Mouse (Mus musculus) common myeloid progenitor, adult 5-6 weeks (primary cell): ENCODE data around the gene Hif1an. TPM values are rescaled to one million over a fixed set of nuclear protein-coding genes. Genes with fewer than 3 reads are reported as not detected.

ENCODE experiments used
- ATAC-seq: replicated peaks from 2 replicates; pipeline ENCODE4 v1.8.0; 2016; ENCODE audit warnings: low read depth, mild to moderate bottlenecking, moderate TSS enrichment, inconsistent platforms; ENCODE audit not compliant: poor library complexity, severe bottlenecking
- total RNA-seq: library from RNA; stranded (forward); fragments of 200-1000, 187-1606 nt; gene quantifications from 2 replicates; pipeline ENCODE4 v1.2.3, GENCODE M21; 2017

Gene Hif1an
- total RNA-seq, 1 experiment from 2014 or later = 14.7 TPM

- peak; percentile 91 for ATAC-seq
Measured at GRCm38 (mm10) chr19:44554861-44555590, 7.6 kb upstream of the Hif1an start, which contains the start of gene Ndufb8. Gene Ndufb8 (minus strand): TSS chr19:44555440.

GRCm38 (mm10) chr19:44564006-44564405, 1.4 kb downstream of the Hif1an start:
- no peak for ATAC-seq

DNA sequence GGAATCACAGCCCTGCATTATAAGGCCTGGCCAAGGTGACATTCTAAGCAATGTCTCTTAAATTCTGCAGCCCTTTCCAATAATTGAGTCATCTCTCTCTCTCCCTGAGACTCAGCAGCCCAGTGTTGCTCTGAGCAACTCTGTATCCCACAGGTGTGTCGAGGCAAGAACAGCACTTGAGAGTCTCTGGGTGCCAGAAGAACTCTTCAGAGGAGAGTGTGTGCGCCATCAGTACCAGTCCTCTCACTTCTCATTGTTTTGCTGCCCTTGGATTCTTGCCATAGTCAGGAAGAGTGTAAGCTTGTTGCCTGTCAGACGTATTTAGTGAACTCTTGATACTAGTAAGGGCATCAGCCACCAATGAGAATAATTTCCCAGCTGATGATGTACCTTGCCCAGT, 5.1 kb downstream of the Hif1an start:
- no peak for ATAC-seq

GRCm38 (mm10) chr19:44576275-44576674, 13.6 kb downstream of the Hif1an start:
- ATAC-seq = no peak

- peak; percentile 42 for ATAC-seq
Measured at GRCm38 (mm10) chr19:44578038-44578437, 15.4 kb downstream of the Hif1an start.

GRCm38 (mm10) chr19:44582103-44582502, 19.5 kb downstream of the Hif1an start:
- no peak for ATAC-seq

GRCm38 (mm10) chr19:44582638-44583309, 20.1 kb downstream of the Hif1an start:
- ATAC-seq = peak; percentile 97

DNA sequence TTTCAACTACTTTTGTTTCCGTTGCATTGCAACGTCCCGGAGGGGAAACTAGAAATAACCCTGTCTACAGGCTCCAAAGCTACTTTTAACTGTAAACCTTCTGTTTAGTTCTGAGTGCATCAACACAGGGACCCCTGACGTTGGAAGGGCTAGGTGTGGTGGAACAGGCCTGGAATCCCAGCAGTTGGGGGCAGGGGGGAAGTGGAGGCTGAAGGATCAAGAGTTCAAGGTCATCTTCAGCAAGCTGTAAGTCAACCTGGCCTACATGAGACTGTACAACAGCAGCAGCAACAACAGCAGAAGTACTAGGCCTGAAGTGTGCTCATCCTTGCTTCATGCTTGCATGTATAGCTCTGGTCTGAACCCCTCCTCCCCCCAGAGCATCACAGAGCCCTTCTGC, 25.4 kb downstream of the Hif1an start:
- no peak for ATAC-seq

GRCm38 (mm10) chr19:44589591-44590223, 27.1 kb downstream of the Hif1an start:
- ATAC-seq = no peak

DNA sequence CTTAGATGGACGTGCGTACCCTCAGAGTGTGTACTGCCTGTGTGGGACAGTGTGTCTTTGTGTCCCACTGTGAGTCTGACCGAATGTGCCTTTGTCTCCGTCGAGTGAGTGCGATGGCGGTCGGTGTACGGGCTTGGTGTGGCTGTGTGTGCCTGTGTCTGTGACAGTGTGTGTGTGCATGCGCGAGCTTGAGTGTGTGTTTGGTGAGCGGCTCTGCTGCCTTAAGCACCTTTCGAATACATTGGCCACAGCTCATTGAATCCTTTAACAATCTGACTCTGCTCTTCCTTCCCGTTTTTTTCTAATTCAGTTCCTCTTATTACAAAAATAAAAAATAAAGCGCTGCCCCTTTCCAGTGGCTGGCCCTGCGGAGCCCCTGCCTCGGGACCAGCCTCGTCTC, 28.3 kb downstream of the Hif1an start:
- peak; percentile 36 for ATAC-seq

GRCm38 (mm10) chr19:44591638-44592037, 29.0 kb downstream of the Hif1an start:
- ATAC-seq = no peak

GRCm38 (mm10) chr19:44594180-44594579, 31.5 kb downstream of the Hif1an start:
- ATAC-seq = no peak

DNA sequence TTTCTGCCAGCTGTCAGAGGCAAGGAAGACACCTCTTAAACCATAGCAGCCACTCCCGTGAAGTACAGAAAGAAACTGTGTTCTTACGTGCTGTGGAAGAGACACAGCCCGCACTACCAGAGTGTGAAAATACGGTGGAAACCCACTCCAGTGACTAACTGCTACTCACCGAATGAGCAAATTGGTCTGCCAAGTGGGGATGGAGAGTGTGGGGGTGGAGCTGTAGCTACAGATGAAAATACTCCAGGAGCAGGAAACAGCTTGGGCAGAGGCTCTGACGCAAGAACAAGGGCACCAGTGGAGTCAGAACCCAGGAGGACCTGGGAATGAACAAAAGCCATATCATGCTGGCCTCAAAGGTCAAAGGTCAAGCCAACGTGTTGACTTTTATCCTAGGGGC, 55.5 kb downstream of the Hif1an start:
- no peak for ATAC-seq

Other genes with a start within 250 kb of the Hif1an start
- 0.14 and 0.15 TPM in 2 replicates for gene Scd4, start 229.8 kb upstream of the Hif1an start, total RNA-seq
- gene Scd1, start 155.0 kb upstream of the Hif1an start, total RNA-seq = 2.9 and 3.4 TPM in 2 replicates
- not detected in 2 replicates for gene Wnt8b, start 69.4 kb upstream of the Hif1an start, total RNA-seq
- 0.24 and 2.6 TPM in 2 replicates for gene Sec31b, start 17.0 kb upstream of the Hif1an start, total RNA-seq
- not detected in 2 replicates for gene Gm20538, start 10.0 kb upstream of the Hif1an start, total RNA-seq
- 191 and 244 TPM in 2 replicates for gene Ndufb8, start 7.4 kb upstream of the Hif1an start, total RNA-seq
- not detected in 2 replicates for gene Pax2, start 193.2 kb downstream of the Hif1an start, total RNA-seq